Mouse (Mus musculus): ENCODE results near the gene Bdkrb2. TPM values are rescaled to one million over a fixed set of nuclear protein-coding genes. Genes with fewer than 3 reads are reported as not detected.

Gene Bdkrb2
- total and polyA plus RNA-seq, 3 experiments, result 6.4 to 12.4 (median 12.3) TPM

DNA sequence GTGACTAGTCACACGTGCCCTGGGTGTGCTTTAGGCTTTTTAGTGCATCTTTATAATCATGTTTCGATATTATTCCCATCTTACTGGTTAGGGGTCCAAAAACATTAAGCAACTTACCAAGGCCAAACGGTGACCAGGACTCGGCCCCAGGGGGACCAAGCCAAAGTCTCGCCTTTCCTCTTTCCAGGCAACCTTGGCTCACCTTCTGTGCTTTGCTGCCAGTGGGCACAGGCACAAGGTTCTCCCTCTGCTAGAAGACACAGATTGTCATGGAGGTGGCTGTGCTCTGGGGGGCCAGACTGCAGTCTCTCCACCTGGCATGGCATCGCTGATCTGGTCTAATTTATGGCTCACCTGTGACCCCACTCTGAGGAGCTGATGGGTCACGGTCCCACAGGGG is 27.8 kb downstream of the Bdkrb2 start:
- no peak for DNase-seq

DNA sequence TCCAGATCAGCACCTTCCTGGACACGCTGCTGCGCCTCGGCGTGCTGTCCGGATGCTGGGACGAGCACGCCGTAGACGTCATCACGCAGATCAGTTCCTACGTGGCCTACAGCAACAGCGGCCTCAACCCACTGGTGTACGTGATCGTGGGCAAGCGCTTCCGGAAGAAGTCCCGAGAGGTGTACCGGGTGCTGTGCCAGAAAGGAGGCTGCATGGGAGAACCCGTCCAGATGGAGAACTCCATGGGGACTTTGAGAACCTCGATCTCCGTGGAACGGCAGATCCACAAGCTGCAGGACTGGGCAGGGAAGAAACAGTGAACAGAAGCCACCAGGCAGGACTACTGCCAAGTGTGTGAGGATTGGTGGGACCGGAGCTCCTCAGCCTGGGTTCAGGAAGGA is 29.3 kb downstream of the Bdkrb2 start:
- DNase-seq, result no peak

DNA sequence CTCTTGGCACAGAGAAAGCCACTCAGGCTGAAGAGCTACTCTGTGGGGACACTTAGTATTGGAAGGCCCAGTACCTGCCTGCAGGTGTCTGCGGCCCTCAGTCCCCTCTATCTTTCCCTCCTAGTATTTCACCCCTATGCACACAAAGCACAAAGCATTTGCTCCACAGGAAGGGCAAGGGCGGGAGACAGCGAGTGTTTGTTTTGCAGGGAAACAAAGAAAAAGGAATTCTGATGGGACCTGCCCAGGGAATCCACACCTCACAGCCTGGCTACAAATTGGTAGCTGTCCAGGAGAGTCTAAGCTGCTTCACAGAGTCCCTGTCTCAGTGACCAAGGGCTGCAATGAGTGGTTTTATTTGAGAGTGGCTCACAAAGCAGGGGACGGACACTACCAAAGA is 30.4 kb downstream of the Bdkrb2 start:
- DNase-seq, result no peak

DNA sequence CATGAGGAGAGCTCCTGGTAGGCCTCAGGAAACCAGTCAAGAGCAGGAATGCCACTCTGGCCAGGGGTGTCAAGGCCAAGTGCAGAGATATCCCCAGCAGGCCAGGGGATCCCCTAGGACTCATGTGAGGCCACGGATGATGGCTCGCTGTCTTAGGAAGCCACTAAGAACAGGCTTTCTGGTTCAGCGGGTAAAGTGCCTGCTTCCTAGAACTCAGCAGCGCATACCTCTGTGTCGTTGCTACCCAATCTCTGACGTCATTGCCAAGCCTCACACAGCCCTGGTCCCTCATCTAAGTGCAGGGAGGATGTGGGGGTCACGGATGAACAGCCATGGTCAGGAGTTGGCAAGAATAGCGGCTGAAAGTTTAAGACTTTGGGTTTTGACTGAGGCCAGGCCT is 34.1 kb downstream of the Bdkrb2 start:
- no peak for DNase-seq

DNA sequence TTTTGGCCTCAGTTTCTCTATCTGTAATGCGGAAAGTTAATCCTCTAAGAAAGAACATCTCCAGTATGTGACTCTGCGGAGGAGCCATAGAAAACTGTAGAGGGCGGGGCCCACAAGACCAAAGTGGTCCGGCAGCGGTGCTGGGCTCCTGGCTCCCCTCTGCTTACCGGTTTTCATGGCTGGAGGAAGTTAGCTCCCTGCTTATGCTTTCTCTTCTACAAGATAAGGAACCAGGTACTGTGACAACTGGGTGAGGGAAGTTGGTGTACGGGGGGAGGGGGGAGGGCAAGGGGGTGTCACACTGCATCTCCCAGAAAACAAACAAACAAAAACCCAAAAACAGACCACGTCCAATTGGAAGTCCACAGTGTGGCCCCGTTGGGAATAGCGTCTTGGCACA is 35.5 kb downstream of the Bdkrb2 start:
- DNase-seq, result no peak

DNA sequence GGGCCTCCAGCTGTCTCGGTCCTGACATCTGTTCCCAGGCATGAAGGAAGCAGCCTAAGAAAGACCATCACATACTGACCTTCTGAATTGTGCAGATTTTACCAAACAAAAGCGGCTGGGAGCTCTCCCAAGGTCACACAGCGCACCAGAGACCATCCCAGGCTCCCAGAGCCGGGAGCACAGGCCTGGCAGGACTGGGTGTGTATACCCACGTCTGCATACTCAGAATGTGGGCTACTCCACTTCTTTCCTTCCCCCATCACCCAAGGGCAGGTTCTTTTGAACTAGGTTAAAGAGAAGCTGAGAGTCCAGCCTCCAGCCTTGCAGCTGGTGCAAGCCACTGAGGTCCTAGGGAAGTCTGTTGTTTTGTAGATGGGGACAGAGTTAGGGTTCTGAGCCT is 36.1 kb downstream of the Bdkrb2 start:
- peak; percentile 19 for DNase-seq

DNA sequence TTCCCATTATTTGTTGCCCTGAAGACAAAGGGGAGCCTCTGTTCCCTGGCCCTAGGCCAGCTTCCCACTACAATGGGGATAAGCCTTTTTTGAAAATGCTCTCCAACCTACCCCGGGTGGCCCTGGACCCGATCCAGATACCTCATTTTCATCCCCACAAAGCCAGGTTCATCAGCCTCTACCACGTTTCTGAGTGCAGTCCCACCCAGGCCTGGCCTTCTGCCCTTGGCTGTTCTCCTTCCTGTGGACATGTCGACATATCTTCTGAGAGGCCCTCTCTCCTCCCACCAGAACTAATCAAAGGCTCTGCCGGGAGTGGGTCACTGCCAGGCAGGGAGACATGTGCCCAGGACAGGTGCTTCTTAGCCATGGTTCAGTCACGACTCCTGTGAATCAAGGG is 38.6 kb downstream of the Bdkrb2 start:
- DNase-seq, result no peak

DNA sequence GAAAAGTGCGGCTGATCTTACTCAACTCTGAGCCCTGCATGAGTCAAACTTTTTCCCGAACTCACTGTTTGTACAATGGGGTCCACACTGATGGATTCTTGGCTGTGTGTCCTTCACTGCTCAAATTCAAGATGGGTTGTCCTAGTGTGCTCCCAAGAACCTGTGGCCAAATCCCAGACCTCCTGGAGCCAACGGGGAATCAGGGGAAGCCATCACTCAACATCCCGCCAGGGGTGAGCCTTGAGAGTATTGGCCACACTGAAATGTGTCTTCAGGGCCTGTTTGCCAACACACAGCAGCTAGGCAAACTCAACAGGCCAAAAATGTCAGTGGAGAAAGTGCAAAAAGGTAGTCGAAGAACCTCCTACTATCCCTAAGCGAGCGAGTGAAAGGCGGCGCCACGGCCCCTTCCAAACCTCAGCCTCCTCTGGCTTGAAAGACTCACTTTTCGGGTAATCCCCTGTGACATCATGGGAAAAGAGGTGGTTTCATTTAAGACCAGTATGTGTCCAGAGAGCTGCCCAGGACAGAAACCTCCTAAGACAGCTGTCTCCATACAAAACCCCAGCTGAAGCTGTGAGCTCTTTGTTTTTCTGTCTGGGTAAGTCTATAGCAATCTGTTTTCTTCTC is 39.7 kb downstream of the Bdkrb2 start, which contains the start of gene Bdkrb1:
Gene Bdkrb1 (plus strand): TSS at position 505 of the 630 bp plus-strand sequence.
- no peak for DNase-seq

DNA sequence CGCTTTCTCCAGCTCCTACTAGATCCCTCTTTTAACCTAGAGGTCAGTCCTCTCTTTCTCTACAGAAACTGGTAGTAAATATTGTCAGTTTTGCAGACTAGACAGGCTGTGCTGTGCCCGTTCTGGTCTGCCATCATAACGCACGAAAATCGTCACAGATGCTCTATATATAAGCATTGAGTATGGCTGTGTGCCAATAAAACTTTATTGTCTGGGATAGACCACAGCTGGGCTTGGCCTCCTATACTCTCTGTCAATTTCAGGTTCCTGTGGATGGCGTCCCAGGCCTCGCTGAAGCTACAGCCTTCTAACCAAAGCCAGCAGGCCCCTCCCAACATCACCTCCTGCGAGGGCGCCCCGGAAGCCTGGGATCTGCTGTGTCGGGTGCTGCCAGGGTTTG is 40.9 kb downstream of the Bdkrb2 start:
- DNase-seq, result no peak

DNA sequence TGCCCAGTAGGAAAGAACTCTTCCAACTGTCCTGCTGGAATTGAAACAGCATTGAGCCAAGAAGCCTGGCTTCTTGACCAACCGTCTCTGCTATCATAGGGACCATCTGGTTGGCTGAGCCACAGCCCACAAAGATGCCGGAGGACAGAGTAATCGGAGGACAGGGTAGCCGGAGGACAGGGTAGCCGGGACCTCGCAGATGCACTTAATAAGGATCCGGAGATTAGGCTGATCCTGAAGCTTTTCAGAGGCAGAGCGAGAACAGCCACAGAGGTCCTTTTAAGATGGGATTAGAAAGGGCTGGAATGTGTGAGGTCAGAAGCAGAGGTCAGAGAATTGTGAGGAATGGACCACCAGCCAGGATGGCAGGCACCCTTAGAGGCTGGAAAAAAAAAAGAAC is 42.2 kb downstream of the Bdkrb2 start:
- DNase-seq, result no peak

DNA sequence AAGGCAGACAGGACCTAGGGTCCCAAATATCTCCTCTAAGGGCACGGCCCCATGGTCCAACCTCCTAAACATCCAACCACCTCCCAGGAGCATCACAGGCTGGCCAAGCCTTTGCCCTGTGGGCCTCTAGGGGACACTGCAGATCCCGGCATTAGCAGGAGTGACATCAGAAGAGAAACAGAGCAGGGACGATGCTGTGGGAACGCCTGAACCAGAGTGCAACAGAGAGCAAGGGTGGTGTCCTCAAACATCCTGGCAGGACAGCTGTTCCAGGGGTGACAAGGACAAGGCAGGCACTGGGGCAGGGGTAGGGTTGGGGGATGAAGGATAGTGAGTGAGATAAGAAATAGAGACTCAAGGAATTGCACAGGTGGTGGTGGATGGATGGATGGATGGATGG is 43.9 kb downstream of the Bdkrb2 start:
- DNase-seq, result no peak

DNA sequence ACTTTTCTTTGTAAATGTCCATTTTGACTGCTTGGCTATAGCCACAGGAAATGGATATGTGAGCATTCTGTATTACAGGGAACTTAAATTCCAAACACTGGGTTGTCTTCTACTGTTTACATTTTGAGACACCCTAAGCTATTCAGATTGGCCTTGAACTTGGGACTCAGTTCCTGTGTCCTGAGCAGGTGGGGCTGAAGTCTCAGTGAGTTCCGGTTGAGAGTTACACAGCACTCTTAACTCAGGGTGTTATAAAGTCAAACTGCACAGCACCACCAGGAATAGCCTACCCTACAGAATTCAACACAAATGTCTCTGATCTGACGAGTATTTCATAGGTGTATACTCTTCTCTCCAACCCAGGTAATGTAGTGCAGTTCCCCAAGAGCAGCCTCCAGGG is 48.0 kb downstream of the Bdkrb2 start:
- no peak for DNase-seq

DNA sequence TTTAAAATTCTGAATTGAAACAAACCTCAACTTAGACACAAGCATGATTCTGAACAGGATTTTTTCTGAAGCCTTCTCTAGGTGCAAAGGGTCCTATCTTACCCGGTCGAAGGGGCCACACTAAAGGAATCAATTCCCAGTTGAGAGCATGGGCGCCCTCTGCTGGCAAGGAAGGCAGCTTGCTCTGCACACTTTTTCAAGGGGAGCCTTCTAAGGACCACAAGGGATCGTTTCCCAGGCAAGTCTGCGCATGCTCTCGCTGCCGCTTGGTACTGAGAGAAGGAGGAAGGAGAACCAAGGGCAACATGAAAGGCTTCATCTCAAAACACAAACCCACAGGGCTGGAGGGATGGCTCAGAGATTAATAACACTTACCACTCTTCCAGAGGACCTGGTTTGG is 48.7 kb downstream of the Bdkrb2 start:
- DNase-seq, result peak; percentile 26

DNA sequence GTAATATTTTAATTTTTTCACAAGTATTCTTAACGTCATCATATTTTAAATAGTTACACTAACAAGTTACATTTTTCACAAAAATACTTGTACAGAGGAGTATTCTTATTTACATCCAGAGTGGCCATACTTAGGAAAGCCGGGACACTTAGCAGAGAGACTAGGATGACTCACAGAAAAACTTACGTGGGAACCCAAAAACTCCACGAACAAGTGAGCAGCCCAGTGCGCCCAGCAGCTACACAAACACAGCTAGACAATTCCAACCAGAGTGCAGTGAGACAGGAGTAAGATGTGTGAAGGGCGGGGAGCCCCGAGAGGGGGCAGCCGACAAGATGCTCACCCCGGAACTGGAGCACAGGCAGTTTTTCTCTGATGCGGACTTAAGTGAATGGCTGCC is 50.5 kb downstream of the Bdkrb2 start:
- no peak for DNase-seq

DNA sequence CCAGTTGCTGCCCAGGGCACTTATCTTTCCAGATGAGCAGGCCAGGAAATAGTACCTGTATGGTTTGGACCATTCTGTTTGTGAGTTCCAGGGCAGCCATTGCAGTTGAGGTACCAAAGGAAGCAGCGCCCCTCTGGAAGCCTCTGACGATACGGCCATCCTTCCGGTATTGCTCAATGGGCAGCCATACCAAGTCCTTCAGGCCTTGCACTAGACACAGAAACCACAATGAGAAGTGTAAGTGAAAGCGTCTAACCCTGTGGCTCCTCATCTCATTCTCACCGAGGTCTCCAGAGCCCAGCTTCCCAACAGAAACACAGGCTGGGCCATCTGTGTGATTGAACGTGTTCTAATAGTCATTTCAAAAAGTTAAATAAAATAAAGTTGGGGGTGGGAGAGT is 59.0 kb downstream of the Bdkrb2 start:
- no peak for DNase-seq

DNA sequence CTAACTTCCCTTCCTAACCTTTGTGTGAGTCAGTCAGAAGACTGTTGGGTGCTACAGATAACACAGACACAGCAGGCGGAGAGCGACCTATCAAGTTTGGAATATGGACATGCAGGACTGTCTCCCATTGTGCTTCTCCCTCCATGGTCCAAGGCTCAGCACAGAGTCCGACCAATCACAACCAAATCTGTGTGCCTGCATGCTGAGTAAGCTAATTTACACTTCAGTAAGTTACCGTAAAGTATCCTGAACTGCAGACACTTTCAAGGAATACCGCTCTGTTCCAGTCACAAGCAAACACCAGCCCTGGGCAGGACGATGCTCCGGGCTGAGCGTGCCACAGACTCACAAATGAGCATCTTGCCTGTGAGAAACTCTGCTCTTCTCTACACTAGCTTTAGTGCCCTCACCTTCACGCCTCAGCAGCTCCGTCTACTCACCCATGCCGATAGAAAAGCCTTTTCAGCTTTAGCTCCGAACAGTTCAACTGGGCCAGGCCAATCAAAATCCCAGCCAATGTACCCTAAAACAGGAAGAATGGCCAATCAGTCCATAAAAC is 60.0 kb downstream of the Bdkrb2 start:
- DNase-seq, result no peak

DNA sequence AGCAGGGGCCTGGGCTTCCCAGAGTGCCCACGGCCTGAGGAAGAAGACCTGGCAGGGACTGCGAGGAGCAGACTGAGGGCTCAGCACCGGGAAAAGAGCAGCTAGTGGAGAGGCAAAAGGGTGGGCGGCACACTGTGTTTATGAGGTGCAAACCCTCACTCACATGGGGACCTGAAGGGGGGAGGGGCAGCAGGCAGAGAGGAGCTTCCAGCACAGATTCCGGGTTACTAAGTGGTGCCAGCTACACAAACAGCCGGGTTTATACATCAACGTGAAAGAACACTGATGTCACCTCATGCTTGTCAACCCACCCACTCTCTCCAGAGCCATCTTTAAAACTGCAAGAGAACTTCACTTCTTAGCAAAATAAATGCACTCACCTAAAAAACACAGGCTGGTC is 62.8 kb downstream of the Bdkrb2 start:
- DNase-seq, result no peak

DNA sequence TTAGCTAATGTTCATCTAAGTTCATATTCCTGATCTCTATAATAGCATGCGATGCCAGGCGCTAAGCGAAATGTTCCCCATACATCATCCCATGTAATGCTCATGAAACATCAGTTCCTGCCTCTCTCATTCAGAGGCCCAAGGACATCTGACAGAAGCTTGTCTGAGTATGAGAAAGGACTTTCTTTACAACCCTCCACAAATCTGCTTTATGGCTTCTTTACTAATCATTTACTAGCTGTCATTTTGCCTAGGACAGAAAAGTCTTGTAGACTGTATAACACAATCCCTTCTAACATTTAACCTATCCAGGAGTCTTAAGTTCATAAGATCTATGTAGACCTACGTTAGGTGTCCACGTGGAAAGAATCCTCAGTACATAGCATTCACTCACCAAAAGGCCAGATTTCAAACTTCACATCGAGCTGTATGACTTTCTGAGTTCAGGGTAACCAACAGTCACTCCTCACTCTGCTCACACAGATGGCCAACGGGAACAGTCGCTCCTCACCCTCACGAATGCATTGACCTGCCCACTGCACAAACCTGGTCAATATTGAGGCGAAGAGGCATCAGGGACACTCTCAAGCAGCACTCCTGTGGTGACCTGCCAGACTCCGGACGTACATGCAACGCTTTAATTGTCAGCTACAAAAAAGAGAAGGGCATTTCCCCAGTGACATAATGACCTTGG is 71.5 kb downstream of the Bdkrb2 start:
- DNase-seq, result no peak

DNA sequence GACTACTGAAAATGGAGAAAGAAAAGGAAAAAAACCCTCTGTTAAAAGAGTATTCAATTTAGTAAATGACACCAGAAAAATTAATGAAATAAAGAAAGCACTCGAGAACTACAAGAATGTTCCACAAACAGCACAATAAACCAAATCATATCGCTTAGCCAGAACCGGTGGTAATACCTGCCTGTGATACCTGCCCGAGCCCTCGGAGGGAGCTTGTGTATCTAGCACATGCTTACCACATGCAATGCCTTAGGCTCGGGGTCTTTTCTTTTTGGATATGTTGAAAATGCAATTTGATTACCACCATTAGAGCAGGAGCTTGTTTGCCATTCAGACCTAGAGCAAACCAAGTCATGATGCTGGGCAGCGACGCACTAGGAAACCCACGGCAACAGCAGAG is 73.5 kb downstream of the Bdkrb2 start:
- no peak for DNase-seq

DNA sequence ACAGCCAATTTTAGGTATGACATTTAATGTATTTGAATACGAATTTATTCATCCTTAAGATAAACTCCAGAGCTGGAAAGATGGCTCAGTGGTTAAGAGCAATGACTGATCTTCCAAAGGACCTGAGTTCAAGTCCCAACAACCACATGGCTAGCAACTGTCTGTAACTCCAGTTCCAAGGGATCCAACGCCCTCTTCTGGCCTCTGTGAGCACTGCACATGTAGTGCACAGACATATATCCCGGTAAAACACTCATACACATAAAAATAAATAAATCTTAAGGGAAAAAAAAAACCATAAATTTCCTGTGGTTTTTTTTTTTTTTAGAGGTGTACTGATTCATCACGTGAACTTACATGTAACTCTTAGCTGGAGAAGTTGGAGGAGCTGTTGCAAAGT is 74.5 kb downstream of the Bdkrb2 start:
- no peak for DNase-seq

DNA sequence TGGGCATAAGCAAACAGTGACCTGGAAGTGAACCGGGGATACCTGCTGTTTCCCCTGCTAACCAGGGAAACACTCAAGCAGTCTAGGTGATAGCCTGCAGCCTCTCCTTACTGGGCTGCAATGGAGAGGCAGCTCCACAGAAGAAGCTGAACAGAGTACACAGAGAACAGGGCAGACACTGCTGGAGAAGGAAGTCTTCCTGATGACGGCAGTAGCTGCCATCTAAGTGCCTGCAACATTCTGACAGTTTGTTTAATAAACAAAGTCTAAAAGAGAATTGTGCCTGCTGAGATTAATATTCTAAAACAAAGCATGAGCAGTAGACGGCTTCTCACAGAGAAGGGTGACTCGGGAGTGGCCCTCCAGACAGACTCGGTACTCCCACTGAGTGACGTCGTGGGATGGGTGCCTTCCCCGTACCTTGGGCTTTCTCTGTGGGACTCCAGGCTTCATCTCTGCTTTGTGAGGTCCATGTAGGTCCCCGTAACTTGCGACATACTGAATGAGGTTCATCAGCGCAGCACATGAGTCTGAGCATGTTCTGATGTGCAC is 79.8 kb downstream of the Bdkrb2 start:
- no peak for DNase-seq

Data from adrenal gland, adult 2 months (tissue).